Mouse (Mus musculus) inflammation-experienced regulatory T-cells, adult 6 months (primary cell): ENCODE results near the gene Ptprz1. TPM values are rescaled to one million over a fixed set of nuclear protein-coding genes. Genes with fewer than 3 reads are reported as not detected.

ENCODE experiments used
- ATAC-seq: one replicate; pipeline ENCODE4 v1.8.0; 2017
- polyA plus RNA-seq, 3 experiments: library from polyadenylated mRNA; unstranded; fragments of 100-300 nt; shearing (Covaris generic); gene quantifications; one replicate each; pipeline ENCODE4 v1.2.1; 2017

The Ptprz1 gene
- under 1 TPM in 1 of 3 experiments, not detected in 2; 0.07 TPM for polyA plus RNA-seq

DNA sequence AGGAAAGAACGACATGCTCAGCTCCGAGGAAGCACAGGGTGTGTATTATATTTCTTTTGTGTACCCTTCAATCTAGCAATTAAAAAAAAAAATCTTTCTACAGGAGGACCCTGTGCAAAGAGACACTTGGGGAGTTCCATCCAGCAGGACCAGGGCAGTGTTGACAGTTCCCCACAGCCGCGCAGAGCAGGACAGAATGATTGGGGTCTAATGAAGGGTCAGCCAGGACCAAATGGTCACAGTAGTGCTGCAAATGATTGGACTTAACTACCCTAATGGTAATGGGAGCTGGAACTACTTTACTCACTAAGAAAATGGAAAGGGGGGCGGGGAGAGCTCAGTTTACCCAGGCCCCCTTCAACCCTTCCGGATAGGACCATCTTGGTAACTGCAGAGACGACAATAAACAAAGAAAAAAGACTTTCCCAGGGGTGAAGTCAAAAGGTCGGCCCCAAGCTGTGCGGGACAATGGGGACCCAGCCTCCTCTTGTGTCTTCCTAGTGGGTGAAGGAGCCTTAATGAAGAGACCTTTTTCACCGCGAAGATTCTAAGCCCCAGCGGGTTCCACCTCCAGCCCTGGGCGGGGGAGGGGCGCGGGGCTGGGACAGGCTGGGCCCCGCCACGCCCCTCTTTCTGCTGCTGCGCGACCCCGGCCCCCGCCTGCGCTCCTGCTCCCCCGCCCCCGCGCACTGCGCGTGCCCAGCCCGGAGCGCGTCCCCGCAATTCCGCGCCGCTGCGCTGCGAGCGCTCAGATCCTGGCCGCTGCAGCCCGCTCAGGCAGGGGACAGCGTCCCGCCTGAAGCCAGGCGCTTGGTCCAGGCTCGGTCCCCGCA lies at the start of gene Ptprz1:
Gene Ptprz1 (plus strand): TSS at position 722 of the 833 bp plus-strand sequence.
- ATAC-seq: no peak

DNA sequence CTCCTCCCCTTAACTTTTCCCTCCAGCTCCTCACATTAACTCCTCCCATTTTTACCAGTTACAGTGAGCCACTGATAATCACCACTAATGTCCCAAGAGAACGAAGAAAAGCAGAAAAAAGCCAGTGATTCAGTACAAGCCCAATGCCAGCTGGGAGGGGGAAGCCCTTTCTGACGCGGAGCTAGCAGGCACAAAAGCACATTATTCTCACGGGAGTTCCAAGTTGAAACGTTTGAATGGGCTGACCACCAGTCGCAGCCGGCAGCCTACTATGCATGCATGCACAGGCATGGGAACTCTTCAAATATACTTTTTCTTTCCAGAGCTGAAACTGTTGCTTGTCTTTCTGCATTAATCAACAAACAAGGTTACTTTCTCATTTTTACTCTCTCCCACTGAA lies 41.7 kb upstream of the Ptprz1 start:
- ATAC-seq: no peak

DNA sequence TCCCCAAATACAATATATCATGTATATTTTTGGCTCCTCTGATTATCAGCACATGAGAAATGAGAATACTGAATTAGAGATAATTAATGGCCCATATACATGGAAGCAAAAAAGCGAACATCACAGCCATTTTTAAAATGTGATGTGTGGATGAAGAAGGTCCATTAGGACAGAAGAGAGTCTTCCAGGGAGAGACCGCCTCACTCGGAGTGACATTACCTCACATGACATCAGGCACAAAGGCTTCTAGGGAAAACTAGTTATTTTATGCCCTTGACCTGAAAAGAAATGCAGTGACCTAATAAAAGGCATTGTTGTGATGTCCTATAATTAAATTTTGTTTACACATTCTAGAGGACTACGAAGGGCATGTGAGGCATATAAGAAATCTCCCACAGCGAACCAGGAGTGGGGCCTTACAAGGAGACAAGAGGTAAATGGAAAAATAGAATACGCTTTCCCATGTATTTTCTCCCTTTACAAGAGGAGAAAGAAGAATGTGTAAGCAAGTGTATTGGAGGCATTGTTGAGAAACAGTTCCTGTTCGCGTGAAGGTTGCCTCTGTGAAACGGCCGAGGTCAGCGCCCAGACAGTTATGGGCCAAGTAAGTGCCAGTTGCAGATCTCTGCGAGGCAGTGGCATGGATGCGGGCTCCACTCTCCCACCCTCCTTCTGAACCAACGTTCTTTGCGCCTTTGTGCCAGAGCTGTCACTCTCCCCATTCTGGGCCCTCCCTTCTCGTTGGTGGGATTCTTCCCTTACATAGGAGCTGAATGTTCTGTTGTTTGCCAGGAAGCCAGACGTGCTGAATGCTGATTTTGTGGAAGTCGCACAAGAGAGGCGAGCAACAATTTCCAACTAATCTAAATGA lies 41.0 kb upstream of the Ptprz1 start:
- no peak for ATAC-seq

DNA sequence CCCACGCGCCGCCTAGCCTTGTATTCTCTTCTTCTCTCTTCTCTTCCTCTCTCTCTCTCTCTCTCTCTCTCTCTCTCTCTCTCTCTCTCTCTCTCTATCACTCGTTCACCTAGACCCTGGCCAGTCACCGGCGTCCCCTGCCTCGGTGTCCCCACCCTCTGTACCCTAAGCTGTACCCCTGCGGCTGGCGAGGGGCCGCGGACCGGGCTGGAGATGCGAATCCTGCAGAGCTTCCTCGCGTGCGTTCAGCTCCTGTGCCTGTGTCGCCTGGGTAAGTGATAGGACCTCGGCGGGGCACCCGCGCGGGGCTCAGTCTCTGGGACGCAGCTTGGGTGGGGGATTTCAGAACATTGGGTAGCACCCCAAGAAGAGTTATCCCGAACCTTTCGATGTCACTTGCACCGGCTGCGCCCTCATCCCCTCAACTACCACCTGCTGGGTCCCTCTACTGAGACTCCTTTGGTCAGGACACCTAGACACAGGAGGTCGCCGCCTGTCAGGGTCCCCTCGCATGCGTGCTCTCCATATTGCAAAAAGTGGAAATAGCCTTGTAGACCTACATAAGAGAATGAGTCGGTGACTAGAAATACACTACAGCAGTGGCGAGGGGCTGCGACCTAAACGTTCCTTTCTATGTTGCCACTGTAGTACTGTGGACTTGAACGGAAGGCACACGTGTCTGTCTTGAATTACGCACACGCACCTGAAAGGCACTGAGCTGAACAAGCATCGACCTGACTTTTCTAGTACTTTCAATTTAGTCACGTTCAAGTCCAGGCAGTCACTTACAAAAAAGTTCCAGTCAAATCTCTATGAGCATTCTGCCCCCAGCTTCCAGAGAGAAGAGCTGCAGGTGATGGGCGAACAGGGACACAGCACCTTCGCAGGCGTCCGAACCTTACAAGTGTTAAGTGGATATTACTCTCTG lies 576 bp downstream of the Ptprz1 start:
- no peak for ATAC-seq

DNA sequence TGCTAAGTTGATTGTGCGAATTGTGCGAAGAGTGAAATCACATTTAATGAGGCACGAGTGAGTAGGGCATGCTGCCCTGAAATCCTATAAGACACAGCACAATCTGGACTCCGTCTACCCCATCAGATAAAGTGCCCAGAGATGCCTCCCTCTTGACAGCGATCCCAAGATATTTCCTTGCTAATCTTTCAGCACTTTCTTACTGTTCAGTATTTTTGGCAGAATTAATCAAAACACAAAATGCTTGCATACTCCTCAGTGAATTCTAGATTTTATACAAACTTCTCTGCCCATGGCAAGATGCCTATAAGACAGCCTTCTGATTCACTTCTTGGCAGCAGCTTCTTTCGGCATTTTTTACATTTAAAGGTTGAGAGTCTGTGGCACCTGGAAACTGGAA lies 12.7 kb downstream of the Ptprz1 start:
- ATAC-seq: no peak

DNA sequence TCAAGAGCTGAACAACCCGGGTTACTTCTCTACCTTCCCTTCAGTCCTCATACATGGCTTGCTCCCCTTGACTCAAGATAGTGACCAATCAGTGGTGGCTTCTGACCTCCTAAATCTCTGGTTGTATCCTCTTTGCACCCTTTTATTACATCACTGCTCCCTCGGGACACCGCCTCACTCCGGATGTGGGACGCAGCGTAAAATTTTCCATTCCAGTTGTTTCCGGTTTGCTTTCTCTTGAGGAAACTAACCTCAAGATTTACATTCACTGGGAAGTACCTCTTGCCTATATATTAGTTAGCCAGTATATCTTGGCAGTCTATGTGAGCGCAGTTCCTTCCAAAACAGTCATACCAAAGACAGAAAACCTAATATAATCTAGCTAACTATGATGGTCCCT lies 14.0 kb downstream of the Ptprz1 start:
- ATAC-seq: no peak

DNA sequence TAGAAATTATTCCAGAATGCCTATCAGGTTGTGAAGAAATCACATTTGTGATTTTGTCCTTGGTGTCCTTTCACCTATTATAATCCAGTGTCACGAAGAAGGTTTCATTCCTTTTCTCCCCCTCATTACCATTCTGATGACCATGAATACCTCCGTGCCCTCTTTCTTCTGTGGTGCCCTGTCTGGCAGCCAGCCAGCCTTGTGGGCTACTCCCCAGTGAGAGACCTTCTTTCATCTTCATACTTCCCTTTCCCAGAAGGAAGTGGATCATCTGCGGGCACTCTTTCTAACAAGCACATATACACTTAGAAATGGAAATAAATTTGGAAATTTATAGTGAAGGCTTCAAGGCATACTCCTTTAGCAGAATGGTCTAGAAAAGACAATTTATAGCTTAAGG lies 26.7 kb downstream of the Ptprz1 start:
- no peak for ATAC-seq

DNA sequence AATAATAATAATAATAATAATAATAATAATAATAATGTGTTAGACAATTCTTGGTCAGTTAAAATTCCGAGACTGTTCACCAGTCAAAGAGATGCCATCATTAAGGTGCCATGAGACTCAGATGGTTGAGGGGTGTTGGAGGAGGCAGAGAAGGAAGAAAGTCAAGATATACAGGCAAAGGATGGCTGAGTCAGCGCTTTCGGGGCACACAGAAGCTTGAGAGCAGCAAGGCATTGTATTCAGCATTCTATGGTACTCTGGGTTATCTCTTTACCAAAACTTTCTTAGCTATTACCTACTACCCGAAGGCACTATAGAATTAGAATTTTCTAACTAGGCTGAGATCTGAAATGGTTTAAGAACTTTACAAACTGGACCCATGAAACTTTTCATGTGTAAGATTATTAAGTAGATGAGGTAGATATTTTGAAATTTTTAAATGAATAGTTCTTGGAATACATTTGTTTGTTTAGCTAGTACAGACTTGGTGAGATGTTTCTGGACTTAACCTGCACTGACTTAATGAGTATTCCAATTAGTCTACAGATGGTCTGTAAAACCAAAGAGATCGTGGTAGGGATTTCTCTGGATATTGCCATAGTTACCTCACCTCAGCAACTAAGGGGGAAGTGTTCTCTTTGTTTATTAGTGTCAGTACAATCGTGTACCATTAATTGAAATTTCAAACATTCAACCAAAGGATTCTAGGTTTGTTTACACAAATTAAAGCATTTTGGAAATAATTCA lies 33.4 kb downstream of the Ptprz1 start:
- no peak for ATAC-seq

DNA sequence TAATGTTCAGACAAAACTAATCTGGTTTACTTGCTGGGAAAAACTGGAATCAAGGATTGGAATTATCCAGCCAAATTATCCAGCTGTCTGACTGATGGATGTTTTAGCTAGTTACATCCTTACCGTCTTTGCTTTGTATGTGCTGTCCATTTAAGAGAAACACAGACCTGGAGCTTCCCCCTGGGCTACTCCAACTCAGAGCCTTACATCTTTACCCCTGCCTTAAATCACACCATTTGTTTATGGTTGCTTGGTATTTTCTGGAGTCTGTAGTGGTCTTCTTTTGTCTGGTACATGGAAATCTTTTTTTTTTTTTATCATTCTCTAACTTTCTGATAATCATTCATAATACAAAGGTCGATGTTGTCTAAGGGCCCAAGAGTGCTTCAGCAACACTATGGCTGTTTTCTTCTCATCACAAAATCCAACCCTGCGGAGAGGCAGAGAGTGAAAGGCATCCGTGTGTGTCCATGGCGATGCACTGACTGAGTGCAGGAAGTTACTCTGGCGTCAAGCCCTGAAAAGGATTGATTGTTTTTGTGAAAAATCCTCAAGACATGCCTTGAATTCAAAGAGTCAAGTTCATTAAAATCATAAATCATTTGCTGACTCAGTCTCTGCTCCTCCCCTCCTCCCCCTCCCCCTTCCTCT lies 34.1 kb downstream of the Ptprz1 start:
- no peak for ATAC-seq

DNA sequence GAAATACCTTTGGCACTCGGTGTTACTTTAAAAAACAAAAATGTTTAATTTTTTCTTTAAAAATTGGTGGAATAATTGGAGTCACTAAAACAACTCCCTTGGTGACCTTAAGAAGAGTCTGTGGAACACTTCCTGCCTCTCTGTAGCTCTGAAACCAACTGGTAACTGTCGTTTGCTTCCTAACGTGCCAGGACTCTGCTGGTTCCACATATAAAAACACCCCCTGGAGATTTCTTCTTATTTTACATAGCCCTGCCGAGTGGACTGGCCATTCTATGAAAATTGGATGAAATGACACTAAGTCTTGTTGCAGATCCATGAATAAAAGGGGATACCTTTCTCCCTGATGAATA lies 34.6 kb downstream of the Ptprz1 start:
- ATAC-seq: no peak

DNA sequence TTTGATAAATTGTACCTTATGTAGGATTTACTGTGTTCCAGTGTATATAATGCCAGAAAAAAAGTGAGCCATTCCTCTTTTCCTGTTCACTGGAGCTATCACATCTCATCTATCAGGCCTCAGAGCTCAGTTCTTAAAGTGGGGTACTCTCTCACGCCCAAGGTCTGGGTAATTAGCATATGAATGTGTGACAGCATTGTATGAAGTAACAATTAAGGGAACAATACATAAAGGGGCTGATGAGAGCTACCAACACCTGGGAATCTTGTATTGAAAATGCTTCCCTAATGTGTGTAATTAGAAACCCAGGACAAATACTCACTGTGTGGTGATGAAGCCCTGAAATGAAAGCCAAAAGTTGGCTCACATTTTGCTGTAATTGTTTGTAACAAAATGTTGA lies 47.6 kb downstream of the Ptprz1 start:
- ATAC-seq: no peak

DNA sequence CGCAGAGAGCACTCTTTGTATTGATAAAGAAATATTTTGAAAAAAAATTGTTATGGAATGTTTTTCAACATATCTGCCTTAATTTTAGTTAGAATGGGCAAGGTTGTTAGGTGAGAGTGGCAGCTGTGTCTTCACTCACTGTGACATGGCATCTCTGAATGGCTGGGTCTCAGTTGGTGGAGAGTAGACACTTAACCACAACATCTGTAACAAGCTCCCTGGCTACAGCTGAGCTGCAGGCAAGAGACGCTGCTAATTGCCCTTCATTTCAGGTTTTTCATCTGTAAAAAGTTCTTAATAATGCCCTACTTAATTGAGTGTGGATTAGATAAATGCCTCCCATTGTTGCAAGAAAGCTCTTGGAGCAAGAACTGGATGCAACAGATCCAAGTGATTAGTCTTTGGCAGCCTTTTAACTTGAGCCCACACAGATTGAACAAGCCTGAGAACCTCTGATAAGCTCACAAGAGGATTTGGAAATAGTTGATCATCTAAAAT lies 57.5 kb downstream of the Ptprz1 start:
- no peak for ATAC-seq

DNA sequence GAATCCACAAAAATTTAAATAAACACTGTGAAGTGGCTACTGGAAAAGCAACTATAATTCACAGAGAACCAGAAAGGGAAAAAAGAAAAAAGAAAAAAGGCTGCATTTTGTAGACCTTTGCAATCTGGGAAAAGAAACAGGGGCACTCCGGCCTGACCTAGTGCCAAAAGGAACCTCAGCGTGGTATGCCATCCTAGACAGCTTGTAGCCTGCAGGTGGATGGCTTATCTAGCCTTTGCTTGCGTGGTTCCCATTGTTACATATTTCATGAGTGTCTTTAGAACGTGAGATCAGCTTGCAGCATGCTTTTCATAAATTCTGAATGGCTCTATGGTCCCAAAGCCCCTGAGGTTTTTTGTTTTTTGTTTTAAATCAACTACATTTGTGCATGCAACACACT lies 61.8 kb downstream of the Ptprz1 start:
- ATAC-seq: no peak

DNA sequence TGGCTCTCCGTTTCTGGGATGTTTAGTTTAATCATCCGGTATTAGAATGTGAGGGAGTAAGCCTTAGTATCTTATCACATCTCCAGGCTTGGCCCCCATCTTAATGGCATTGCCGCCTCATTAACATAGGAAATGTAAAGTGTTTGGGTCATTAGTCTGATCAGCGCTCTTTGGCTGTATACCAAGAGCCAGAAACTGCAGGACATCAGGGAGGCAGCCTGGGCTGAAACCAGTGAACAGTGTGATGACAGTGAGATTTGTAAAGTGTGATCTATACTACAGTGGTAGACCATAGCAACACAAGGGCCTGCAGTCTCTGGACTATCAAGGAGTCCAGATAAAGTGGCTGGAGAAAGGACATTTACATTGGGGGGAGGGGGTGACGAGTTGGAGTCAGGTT lies 62.2 kb downstream of the Ptprz1 start:
- ATAC-seq: no peak

DNA sequence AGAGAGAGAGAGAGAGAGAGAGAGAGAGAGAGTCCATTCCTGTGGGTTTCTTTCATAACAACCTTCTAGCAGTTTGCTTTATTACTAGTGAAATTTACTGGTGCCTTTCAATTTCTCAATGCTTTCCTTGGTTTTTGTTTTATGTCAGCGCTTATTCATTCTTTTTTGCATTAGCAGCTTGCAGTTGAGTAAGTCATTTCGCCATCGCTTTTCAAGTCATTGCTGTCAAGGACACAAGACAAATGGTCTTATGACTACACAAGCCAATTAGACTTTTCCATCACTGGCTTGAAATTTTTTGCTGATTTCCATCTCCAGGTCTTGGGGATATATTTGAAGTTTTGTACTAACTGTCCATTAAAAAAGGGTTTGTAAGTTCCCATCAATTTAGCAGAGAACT lies 68.9 kb downstream of the Ptprz1 start:
- no peak for ATAC-seq

DNA sequence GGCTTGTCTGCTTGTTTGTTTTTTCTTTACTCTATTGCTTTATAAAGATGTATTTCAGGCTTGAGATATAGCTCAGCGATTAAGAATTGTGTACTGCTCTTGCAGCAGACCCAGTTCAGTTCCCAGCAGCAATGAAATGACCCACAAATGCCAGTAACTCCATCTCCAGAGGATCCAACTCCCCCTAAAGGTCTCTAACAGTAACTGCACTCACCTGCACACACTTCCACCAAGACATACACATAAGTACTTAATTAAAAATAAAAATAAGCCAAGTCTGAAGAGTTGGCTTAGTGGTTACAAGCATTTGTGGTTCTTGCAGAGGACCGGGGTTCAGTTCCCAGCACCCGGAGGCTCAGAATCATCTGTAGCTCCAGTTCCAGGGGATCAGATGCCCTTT lies 88.1 kb downstream of the Ptprz1 start:
- no peak for ATAC-seq

DNA sequence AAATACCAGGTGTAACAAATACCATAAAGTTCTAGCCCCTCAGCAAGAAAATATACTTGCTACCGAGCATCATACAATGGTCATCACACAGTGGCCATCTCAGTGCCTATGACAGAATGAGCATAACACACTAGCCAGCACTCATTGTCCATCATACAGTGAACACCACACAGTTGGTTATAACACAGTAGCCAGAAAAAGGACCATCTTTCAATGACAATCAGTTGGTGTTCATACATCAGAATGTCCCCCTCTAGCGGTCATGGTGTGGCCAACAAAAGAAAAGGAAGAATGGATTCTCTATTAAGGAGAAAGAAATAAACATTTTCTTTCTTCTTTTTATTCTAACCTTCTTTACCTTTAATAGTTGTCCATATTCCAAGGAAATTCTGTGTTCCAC lies 92.8 kb downstream of the Ptprz1 start:
- no peak for ATAC-seq

DNA sequence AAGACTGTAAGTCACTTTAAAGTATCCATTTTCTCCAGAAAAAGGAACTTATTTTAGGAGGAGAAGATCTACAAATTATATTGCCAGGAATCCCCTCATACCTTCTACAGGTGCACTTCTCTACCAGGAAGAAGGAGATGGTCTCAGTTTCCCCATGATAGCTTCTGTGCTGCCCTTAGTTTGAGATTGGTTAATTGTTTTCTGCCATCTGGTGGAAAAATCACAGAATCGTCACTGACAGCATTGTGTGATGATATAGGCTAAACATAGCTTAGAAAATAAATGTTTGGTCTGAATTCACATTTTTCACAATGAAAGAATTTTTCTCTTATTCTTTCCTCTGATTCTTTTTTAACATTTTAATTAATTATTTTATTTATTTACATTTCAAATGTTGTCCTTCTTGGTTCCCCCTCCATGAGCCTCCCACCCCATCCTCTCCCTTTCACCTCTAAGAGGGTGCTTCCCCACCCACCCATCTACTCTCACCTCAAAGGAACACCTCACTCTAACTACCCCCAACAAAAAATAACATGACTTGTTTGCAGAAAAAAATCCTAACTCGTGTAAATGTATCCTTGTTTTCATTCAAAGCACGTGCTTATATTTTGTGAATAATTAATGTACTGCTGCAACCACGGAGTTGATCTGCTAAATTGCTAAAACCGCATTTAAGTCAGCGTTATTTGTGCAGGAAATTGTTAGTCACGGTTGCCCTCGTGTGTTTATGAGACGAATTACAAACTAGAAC lies 108.6 kb downstream of the Ptprz1 start:
- no peak for ATAC-seq

DNA sequence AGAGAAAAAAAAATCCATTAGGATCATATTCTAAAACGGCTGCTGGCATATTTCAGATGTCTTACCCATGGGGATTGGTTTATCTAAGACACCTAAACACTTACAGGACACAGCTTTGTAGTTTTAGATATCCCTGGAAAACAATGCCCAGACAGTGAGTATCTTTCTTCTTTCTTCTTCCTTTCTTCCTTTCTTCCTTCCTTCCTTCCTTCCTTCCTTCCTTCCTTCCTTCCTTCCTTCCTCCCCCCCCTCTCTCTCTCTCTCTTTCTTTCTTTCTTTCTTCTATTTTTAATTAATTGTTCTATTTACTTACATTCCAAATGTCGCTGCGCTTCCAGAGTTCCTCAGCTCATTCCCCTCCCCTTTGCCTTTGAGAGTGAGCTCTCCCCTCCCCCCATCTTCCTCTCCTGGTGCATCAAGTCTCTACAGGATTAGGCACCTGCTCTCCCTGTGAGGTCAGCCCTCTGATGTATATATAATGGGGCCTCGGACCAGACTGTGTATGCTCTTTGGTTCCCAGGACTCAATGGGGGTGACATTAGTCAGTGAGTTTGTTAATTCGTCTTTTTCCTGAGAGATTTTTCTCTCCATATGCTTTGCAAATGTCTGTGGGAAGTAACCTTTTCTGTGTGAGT lies 109.3 kb downstream of the Ptprz1 start:
- no peak for ATAC-seq

DNA sequence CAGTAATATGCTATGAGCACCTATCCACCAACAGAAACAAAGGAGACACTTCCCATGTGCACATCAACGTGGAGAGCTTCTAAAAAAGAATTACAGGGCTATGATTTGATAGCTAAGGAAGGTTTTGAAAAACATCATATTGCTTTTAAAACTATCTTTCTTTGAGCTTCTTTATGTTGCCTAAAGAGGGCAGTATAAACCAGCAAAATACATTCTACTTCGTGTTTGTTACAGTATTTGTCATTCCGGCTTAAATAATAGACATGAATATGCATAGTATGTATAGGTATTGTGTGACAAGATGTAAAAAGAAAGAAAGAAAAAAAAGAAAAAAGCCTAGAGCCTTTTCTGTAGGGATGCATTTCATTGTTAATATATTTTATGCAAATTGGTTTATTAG lies 127.8 kb downstream of the Ptprz1 start:
- ATAC-seq: no peak
